Mouse (Mus musculus): ENCODE data around the gene Zfp46.

The Zfp46 gene

DNA sequence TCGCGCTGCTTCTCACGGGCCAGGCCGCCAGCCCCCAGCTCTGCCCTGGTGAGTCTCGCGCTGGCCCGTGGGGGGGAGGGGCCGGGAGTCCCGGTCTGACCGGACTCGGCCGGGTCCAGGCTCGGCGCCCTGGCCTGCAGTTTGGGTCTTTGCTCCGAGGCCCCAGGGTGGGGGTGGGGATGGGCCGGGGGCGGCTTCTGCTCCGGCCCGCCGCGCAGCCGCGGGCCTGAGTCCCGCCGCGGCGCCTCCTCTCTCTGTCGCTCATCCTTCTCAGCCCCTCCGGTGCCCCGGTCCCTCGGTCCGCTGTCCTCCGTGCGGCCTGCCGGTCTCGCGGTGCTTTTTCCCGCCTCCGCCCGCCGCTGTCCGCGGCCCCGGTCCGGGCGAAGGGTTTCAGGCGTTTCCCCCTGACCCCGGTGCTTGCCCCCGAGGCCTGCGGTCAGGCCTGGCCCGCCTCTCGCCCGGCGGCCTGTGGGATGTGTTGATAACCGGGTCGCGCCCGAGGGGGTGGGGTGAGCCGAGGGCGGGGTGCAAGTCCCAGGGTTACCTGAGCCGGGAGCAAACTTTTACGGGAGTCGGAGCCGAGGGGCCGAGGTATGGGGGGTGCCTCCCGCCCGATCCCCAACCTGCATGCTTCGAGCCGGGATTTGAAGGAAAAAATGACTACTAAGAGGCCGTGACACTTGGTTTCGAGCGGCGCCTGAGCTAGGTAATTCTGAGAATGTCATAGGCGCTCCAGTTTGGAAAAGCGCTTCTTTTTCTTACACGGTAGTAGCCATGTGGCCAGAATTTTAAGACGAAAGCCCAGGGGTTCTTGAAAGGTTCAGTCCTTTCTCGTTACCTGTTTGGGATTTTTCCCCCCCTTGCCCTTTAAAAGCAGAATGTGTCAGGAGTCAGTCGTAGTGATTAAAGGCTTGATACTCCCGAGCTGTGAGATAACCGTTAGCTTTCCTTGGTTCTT lies 26.8 kb downstream of the Zfp46 start:
- DNase-seq (ENCODE audit: low spot score in 2 of 2) = peak; percentile 55 to 75

DNA sequence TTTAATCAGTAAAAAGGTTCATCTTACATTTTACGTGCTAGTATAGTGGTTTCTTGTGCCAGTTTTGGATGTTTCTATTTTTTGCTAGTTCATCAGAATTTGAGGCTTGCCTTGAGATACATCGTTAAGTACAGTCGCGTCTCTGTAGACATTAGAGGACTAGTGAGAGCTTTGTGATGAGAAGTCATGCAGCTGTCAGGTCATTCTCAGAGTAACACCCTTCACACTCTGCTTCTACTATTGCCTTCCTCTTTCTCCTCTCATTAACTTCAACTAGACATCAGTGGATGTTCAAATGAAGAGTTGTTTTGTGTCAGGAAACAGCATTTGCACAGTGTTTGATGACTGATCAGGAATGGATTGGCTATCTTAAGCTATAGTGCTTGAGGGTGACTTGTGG lies 28.1 kb downstream of the Zfp46 start:
- DNase-seq (ENCODE audit: low spot score in 2 of 2) = no peak

DNA sequence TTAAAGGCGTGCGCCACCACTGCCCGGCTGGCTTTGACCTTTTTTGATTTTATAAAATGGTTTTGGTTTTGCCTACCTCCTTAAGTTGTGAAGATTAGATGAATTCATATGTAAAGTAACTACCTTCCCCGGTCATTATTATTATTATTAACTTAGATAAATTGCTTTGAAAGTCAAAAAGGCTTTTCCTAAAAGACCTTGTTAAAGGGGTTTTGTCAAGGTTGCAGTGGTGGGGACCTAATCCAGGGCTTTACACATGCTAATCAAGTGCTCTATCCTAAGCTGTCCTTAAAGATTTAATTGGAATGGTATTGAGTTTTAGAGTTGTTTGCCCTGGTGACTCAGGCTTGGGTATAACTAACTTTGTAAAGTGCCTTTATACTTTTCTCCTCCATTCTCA lies 33.2 kb downstream of the Zfp46 start:
- DNase-seq (ENCODE audit: low spot score in 2 of 2) = no peak

DNA sequence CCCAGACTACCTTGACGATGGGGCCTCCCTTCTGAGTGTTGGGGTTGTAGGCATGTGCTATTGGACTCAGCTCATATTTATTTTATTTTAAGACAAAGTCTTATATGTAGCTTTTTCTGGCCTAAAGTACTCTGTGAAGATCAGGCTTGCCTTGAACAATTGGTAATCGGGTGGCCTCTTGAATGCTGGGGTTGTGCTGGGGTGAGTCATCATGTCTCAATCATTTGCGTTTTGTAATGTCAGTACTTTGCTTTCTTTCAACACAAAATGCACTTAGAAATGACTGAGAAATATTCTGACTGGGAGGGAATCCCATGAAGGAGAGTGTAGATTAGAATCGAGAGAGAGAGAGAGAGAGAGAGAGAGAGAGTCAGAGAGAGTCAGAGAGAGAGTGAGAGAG lies 35.5 kb downstream of the Zfp46 start:
- DNase-seq (ENCODE audit: low spot score in 2 of 2) = no peak

DNA sequence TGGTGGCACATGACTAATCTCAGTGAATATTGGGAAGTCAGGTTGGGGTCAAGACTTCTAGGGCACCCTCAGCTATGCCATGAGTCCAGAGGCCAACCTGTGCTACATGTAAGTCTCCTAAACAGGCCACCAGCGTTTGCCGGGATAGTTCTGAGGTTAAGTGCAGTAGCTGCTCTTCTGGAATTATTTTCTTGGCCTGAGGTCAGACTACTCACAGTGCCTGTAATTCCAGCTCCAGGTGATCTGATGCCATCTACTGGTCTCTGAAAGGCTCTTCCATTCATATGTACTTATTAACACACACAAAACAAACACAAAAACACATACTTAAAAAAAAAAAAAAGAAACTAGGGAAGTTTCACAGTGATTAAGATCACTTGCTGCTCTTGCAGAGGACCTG lies 39.7 kb downstream of the Zfp46 start:
- no peak for DNase-seq (ENCODE audit: low spot score in 2 of 2)

DNA sequence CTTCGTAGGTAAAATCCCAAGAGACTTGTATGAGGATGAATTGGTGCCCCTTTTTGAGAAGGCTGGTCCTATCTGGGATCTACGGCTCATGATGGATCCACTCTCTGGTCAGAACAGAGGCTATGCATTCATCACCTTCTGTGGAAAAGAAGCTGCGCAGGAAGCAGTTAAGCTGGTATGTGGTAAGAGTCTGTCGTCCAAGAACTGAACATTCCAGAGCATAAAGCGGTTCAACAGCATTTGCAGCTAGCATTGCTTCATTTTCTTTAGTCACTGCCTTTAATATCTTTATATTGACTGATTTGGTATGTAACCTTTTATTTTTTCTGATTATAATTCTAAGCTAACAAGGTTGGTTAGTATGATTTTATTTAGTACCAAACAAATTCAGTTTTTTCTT lies 42.8 kb downstream of the Zfp46 start:
- DNase-seq (ENCODE audit: low spot score in 2 of 2) = no peak

DNA sequence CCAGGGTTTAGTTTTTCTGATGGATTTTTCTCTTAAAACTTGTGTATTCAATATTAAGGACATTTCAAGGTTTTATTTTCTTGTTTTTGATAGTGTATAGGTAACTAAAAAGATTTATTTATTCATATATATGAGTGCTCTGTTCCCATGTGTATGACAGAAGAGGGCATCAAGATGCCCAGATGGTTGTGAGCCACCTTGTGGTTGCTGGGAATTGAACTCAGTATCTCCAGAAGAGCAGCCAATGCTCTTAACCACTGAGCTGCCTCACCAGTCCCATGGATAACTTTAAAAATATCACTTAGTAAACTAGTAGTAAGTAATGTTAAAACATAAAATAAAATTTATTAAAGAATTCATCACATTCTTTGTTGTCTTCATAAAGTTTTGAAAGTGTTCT lies 43.6 kb downstream of the Zfp46 start:
- DNase-seq (ENCODE audit: low spot score in 2 of 2) = no peak

DNA sequence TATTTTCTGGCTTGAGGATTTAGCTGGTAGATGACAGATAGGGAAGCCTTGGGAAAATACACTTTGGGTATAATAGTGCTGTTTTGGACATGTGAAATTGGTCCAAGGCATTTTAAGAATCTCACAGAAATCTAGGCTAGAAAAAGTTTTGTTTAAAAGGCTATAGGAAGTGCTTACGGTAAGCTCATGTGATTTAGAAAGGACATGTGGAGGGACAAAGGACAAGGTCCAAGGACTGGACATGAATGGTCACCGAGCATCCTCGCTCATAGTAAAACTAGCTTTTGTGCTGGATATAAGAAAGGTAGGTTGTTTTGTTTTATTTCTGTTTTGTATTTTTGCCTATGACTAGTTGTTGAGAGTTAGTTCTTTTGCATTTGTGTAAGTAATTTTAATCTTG lies 47.2 kb downstream of the Zfp46 start:
- DNase-seq (ENCODE audit: low spot score in 2 of 2) = no peak

DNA sequence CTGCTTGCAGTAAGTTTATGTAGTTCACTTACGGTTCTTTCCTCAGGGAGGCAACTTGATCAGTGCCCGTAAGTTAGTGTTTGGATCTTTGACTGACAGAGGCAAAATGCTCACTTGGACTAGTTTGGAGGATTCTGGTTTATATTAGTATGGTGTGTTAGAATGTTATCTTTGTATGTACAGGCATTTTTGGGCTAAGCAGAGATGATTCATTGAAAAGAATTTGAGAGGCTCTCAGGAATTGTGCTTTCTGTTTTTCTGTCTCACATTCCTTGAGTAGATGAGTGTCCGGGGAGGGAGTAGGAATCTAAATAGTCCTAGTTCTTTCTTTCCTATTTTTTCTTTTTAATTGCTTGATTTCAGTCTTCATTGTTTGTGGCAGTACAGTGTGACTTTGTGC lies 48.7 kb downstream of the Zfp46 start:
- no peak for DNase-seq (ENCODE audit: low spot score in 2 of 2)

DNA sequence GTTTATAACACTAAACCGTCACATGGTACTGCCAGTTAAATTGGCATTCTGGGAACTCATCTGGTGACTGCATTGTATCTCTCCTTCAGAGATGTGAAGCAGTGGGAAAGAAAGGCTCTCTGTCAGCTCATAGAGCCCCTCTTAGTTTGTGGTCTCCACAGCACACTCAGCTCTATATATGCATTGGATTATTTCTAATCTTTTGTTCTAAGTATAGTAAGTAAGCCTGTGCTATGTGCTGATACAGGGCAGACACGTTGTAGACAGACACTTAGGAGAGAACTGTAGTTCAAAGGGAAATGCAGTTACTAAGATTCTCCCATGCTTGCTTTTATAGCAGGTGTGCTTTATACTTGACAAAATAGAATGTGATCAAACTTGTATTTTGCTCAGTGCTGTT lies 50.6 kb downstream of the Zfp46 start:
- no peak for DNase-seq (ENCODE audit: low spot score in 2 of 2)

DNA sequence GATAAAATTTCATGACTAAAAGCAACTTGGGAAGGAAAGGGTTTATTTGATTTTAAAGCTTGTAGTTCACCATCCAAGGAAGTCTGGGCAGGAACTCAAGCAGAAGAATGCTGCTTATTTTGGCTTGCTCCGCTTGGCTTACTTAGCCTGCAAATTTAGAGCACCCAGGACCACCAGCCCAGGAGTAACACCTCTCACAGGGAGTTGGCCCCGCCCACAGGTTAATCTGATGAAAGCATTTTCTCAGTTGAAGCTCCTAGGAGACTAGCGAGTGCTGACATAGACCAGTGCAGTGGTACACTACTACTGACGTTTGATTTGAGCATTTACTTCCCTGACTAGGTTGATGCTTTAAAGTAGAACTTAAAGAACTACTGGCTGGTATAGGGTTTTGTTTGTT lies 52.6 kb downstream of the Zfp46 start:
- DNase-seq (ENCODE audit: low spot score in 2 of 2) = no peak
